Mouse (Mus musculus): ENCODE results near the gene Nkain4. TPM values are rescaled to one million over a fixed set of nuclear protein-coding genes. Genes with fewer than 3 reads are reported as not detected.
A peak's percentile ranks its signal among the peaks of the same experiment; 100 is the strongest.

Gene Nkain4
- total and polyA plus RNA-seq, 3 experiments: not detected

- Histone ChIP-seq H3K27ac (ENCODE audit: control insufficient read depth, low read depth, low read length) (peak within 1 kb of the TSS; percentile 51), H3K4me3 (ENCODE audit: control insufficient read depth in 1 of 2, insufficient read depth in 1 of 2, low read depth in 2 of 2, low read length in 2 of 2) (peak within 1 kb of the TSS; percentile 72 to 88), H3K9me3 (replicated peaks; ENCODE audit: insufficient read depth, low read length) (no peaks in the 10 kb centered on the region), H3K9ac (ENCODE audit: control insufficient read depth, low read depth, low read length, poor library complexity, severe bottlenecking) (peak within 1 kb of the TSS; percentile 83), H3K4me1 (ENCODE audit: control insufficient read depth in 1 of 2, insufficient read depth in 2 of 2, low read length in 2 of 2) (peaks cover 2 to 7% of the 10 kb centered on the region in 2 experiments; a peak in 2 of 4 replicates), H3K27me3 (ENCODE audit: control insufficient read depth in 1 of 2, insufficient read depth in 2 of 2, low read length in 2 of 2) (no peaks in the 10 kb centered on the region), H3K36me3 (ENCODE audit: control insufficient read depth in 1 of 2, insufficient read depth in 2 of 2, low read length in 2 of 2) (peaks cover 1 to 11% of the 10 kb centered on the region in 2 experiments), H3K79me2 (ENCODE audit: control insufficient read depth, insufficient read depth, low read length, poor library complexity) (peaks cover 21% of the 10 kb centered on the region)
- DNase-seq (ENCODE audit: low read depth, low spot score): peak; percentile 94
- TF ChIP-seq EP300 (IDR thresholded peaks at IDR 0.05; ENCODE audit: low read depth in 1 of 2, low read length in 2 of 2) (peak in 1 of 2 experiments; percentile 41; a peak in 1 of 4 replicates), RAD21 (IDR thresholded peaks at IDR 0.05; ENCODE audit: low read depth, low read length) (no peak), MEF2A (IDR thresholded peaks at IDR 0.05; ENCODE audit: extremely low read depth, insufficient replicate concordance, low read depth, low read length, poor library complexity, severe bottlenecking) (no peak), ZC3H11A (IDR thresholded peaks at IDR 0.05; ENCODE audit: low read depth, low read length) (no peak), ZKSCAN1 (IDR thresholded peaks at IDR 0.05; ENCODE audit: low read depth, low read length) (no peak), RCOR1 (IDR thresholded peaks at IDR 0.05; ENCODE audit: low read depth, low read length) (no peak), JUND (IDR thresholded peaks at IDR 0.05; ENCODE audit: low read depth, low read length) (no peak), POLR2AphosphoS5 (IDR thresholded peaks at IDR 0.05; ENCODE audit: borderline replicate concordance, low read depth, low read length) (no peak), CTCF (IDR thresholded peaks at IDR 0.05 in 2 of 3, conservative IDR thresholded peaks at IDR 0.05 in 1 of 3; ENCODE audit: control insufficient read depth in 1 of 3, insufficient read depth in 1 of 3, low read depth in 2 of 3, low read length in 3 of 3, poor library complexity in 1 of 3, severe bottlenecking in 1 of 3) (no peak), GATA1 (IDR thresholded peaks at IDR 0.05; ENCODE audit: low read depth, low read length) (no peak), CHD2 (IDR thresholded peaks at IDR 0.05; ENCODE audit: low read length) (no peak), E2F4 (IDR thresholded peaks at IDR 0.05; ENCODE audit: borderline replicate concordance, low read depth, low read length) (no peak), UBTF (IDR thresholded peaks at IDR 0.05; ENCODE audit: borderline replicate concordance, insufficient read depth, low read depth, low read length) (no peak), MAZ (IDR thresholded peaks at IDR 0.05; ENCODE audit: low read depth, low read length) (peak; percentile 77), TBP (IDR thresholded peaks at IDR 0.05; ENCODE audit: low read depth, low read length) (peak; percentile 78), CHD1 (IDR thresholded peaks at IDR 0.05; ENCODE audit: low read depth, low read length) (no peak), USF1 (IDR thresholded peaks at IDR 0.05; ENCODE audit: low read depth, low read length) (0 out of 2 replicates have a peak, but pooled peaks have one; percentile 30), HCFC1 (IDR thresholded peaks at IDR 0.05; ENCODE audit: low read depth, low read length) (peak; percentile 94), ETS1 (IDR thresholded peaks at IDR 0.05; ENCODE audit: low read depth, low read length) (peak; percentile 56), BHLHE40 (IDR thresholded peaks at IDR 0.05; ENCODE audit: borderline replicate concordance, low read depth, low read length) (no peak), SIN3A (IDR thresholded peaks at IDR 0.05; ENCODE audit: low read length) (peak; percentile 90), ZNF384 (IDR thresholded peaks at IDR 0.05; ENCODE audit: low read depth, low read length) (no peak), USF2 (IDR thresholded peaks at IDR 0.05; ENCODE audit: borderline replicate concordance in 1 of 2, insufficient read depth in 1 of 2, low read depth in 1 of 2, low read length in 2 of 2) (no peak), ELF1 (IDR thresholded peaks at IDR 0.05; ENCODE audit: low read depth, low read length) (peak; percentile 97), POLR2AphosphoS2 (IDR thresholded peaks at IDR 0.05; ENCODE audit: low read length) (peak; percentile 94), TCF12 (IDR thresholded peaks at IDR 0.05; ENCODE audit: low read depth, low read length) (peak; percentile 75), MAX (IDR thresholded peaks at IDR 0.05; ENCODE audit: low read length) (peak; percentile 83), MAFK (IDR thresholded peaks at IDR 0.05; ENCODE audit: borderline replicate concordance, low read depth, low read length) (no peak), KAT2A (conservative IDR thresholded peaks at IDR 0.05; ENCODE audit: low read depth, low read length) (peak; percentile 81), MXI1 (IDR thresholded peaks at IDR 0.05; ENCODE audit: low read depth, low read length) (peak; percentile 87), GABPA (IDR thresholded peaks at IDR 0.05; ENCODE audit: low read depth, low read length) (no peak), NRF1 (IDR thresholded peaks at IDR 0.05; ENCODE audit: insufficient read depth, low read depth, low read length, poor library complexity, severe bottlenecking) (peak; percentile 46; the same call in 1 of the 2 replicates), TAL1 (IDR thresholded peaks at IDR 0.05; ENCODE audit: low read length) (no peak), POLR2A (IDR thresholded peaks at IDR 0.05; ENCODE audit: control insufficient read depth in 1 of 2, insufficient read depth in 1 of 2, low read depth in 1 of 2, low read length in 2 of 2, poor library complexity in 1 of 2) (peak; percentile 79 to 98), MYB (IDR thresholded peaks at IDR 0.05; ENCODE audit: low read depth, low read length) (no peak), SMC3 (IDR thresholded peaks at IDR 0.05; ENCODE audit: low read depth, low read length) (no peak)
Observed at GRCm38 (mm10) chr2:180967010-180967763, 12.7 kb upstream of the Nkain4 start, which contains the start of gene Arfgap1. Gene Arfgap1, plus strand, starts transcription at chr2:180967225.

Data from MEL (cell line).